Mouse (Mus musculus) activated CD4-positive, CD25-positive, alpha-beta regulatory T cell, adult 9 weeks (primary cell): ENCODE results near the gene Fap. TPM values are rescaled to one million over a fixed set of nuclear protein-coding genes. Genes with fewer than 3 reads are reported as not detected.

Source experiments
- polyA plus RNA-seq: library from polyadenylated mRNA; unstranded; fragments of 100-300 nt; shearing (Covaris generic); gene quantifications from one replicate; pipeline ENCODE4 v1.2.1, GENCODE M21; 2017

Gene Fap
- 0.27 TPM for polyA plus RNA-seq

GRCm38 (mm10) chr2:62573753-62574159 is at the start of gene Fap:
Fap (minus strand) TSS chr2:62574075.

GRCm38 (mm10) chr2:62483550-62483949 is 90.3 kb downstream of the Fap start, which contains the start of gene Gcg:
Gcg (minus strand) TSS chr2:62483650.

Other genes with a start within 250 kb of the Fap start
- gene Dpp4, start 161.8 kb downstream of the Fap start, polyA plus RNA-seq = 163 TPM
- not detected for gene Gcg, start 90.4 kb downstream of the Fap start, polyA plus RNA-seq
- 25.7 TPM for gene Ifih1, start 72.2 kb upstream of the Fap start, polyA plus RNA-seq
- gene Gca, start 90.2 kb upstream of the Fap start, polyA plus RNA-seq = 0.89 TPM